In the genomic region with DNA sequence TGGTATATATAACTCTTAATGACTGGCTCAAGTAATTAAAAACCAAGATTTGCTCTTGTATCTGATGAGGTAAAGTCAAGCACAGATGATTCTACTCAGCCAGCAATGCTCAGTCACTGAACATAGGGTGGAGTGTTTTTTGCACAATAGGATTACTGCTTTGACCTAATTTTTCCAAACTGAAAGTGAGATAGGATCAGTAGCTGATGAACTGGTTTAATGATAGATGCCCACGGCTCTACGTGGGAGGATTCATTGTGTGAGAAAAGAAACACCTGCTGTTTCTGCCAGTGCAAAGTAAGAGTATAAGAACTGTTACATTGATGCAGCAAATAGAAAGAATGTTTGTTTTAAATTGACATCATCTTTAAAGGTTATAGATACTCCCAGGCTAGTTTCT, we compare ENCODE assay signal across 15 mouse cellular contexts.
"Had no signal": no experiment of that assay in that cellular context is flagged by ENCODE, and none has a peak within 500 bp of the region (broad histone marks: within the 10 kb centered on the region; RNA-seq: fewer than 3 reads in every experiment).

No protein-coding gene starts in this region.

- DNase-seq: gastrocnemius, adult 2 months; gastrocnemius, postnatal 10 days; gastrocnemius, postnatal 36 days; heart, adult 18-20 months; heart, postnatal 10 days; heart, postnatal 4 days; kidney, adult 11 months; kidney, adult 2 months; kidney, adult 9 months; kidney, postnatal 14 days; kidney, postnatal 36 days; layer of hippocampus, adult 9-11 months; layer of hippocampus, postnatal 36 days; liver; liver, embryonic 13.5 days had no signal
